Mouse (Mus musculus) CH12.LX (cell line): ENCODE data around the gene Ect2l.

Experiments used
- MAFK ChIP-seq: IDR thresholded peaks from 2 replicates; pipeline ENCODE4 v1.6.1; 2011; ENCODE audit warnings: low read length, improper control_type of control experiment; ENCODE audit not compliant: insufficient replicate concordance
- RCOR1 ChIP-seq: conservative IDR thresholded peaks from 2 replicates; pipeline ENCODE4 v1.6.1; 2012; ENCODE audit warnings: low read depth, mild to moderate bottlenecking, inconsistent platforms, low read length, improper control_type of control experiment

- TF ChIP-seq RCOR1 (no peak), MAFK (no peak)
Measured at GRCm38 (mm10) chr10:18147224-18147623, 63.5 kb downstream of the Ect2l start.
